Mouse (Mus musculus) kidney, adult 2 months (tissue): ENCODE measurements at regions not wholly inside any gene's neighbourhood (a gene's known extent, or its start where the extent isn't known, plus 50 kb on each side); places are given as distances from the start of the nearest gene placed in this dataset.

ENCODE experiments used
- CTCF ChIP-seq: fragments of 200-500 bp; conservative IDR thresholded peaks from 2 replicates; pipeline ENCODE4 v1.5.1; 2011; ENCODE audit warnings: low read depth, mild to moderate bottlenecking, control low read depth, low read length, moderate library complexity, mixed read lengths; ENCODE audit not compliant: insufficient read depth, insufficient read length
- POLR2A ChIP-seq: fragments of 200-500 bp; IDR thresholded peaks from one replicate; pipeline ENCODE4 v1.6.1; 2011; ENCODE audit warnings: low read depth, low read length, control low read depth

DNA sequence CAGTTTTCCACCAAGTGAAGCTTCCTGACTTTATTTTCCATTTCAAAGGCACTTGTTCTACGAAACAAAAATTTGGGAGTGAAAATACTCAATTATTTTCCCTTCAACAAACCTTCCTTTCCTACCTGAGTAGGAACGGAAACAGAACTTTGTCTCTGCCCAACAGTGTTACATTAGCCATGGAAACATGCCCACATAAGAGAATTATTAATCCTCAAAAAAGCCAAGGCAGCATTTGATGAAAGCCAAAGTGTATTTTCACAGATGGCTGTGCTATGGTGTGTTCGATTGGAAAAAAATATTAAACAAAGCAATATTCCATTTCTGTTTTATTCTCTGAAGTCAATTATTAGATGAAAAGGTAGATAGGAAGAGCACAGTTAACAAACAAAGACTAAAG, 404.8 kb upstream of the Adamts9 start:
- TF ChIP-seq CTCF = no peak
- TF ChIP-seq POLR2A = no peak
